ENCODE assay signal across 8 mouse cellular contexts in genomic region chr8:124019782-124020181, GRCm38 (mm10). TPM values are rescaled to one million over a fixed set of nuclear protein-coding genes. Genes with fewer than 3 reads are reported as not detected.
A peak's percentile ranks its signal among the peaks of the same experiment; 100 is the strongest.
DNase-seq lines count a peak whose midpoint lies in the region; ATAC-seq lines count a peak whose summit lies in the region.

No protein-coding gene starts in this region.

- WGBS in embryonic facial prominence, embryonic 11.5 days: 40% methylated on average over 13 of the region's 13 CpGs
- 38% methylated on average over 13 of the region's 13 CpGs for WGBS in hindbrain, embryonic 13.5 days

- peak overlapping the region; percentile 79 for H3K4me3 ChIP-seq in embryonic facial prominence, embryonic 11.5 days (ENCODE audit: low read depth, low read length)
- peak overlapping the region; percentile 83 for H3K4me3 ChIP-seq in hindbrain, embryonic 13.5 days

- peak overlapping the region; percentile 57 for H3K4me2 ChIP-seq in embryonic facial prominence, embryonic 11.5 days (ENCODE audit: low read depth, low read length)
- peak overlapping the region; percentile 62 for H3K4me2 ChIP-seq in hindbrain, embryonic 13.5 days

- DNase-seq in ovary, postnatal 10 days (ENCODE audit: low spot score): peak; percentile 2
- DNase-seq in ovary, postnatal 14 days (ENCODE audit: low spot score): no peak
- peak; percentile 27 for DNase-seq in embryonic facial prominence, embryonic 11.5 days (ENCODE audit: low spot score)
- DNase-seq in liver: peak; percentile 80
- peak; percentile 19 for DNase-seq in neural tube, embryonic 10.5 days (ENCODE audit: extremely low spot score, low spot score)
- DNase-seq in gastrocnemius, postnatal 10 days: no peak

- peak overlapping the region; percentile 37 for H3K9ac ChIP-seq in embryonic facial prominence, embryonic 11.5 days (replicated peaks; ENCODE audit: low read length)
- H3K9ac ChIP-seq in hindbrain, embryonic 13.5 days: peak overlapping the region; percentile 78; the same call in 1 of the 2 replicates

- no peak for ATAC-seq in embryonic facial prominence, embryonic 11.5 days (replicated peaks; ENCODE audit: insufficient number of reproducible peaks, low FRiP score, low TSS enrichment, low read depth)
- no peak for ATAC-seq in hindbrain, embryonic 13.5 days (ENCODE audit: low FRiP score)
- ATAC-seq in activated CD4-positive, CD25-positive, alpha-beta regulatory T cell, adult 4 months: no peak

- no peaks in the 10 kb centered on the region for H3K9me3 ChIP-seq in embryonic facial prominence, embryonic 11.5 days (replicated peaks; ENCODE audit: control insufficient read depth, low read length)
- no peaks in the 10 kb centered on the region for H3K9me3 ChIP-seq in hindbrain, embryonic 13.5 days

- H3K27me3 ChIP-seq in embryonic facial prominence, embryonic 11.5 days (ENCODE audit: control insufficient read depth, insufficient read depth, low read length): no peaks in the 10 kb centered on the region
- H3K27me3 ChIP-seq in hindbrain, embryonic 13.5 days: no peaks in the 10 kb centered on the region

- H3K27ac ChIP-seq in embryonic facial prominence, embryonic 11.5 days (replicated peaks; ENCODE audit: low read depth, low read length): no peak overlapping the region
- no peak overlapping the region for H3K27ac ChIP-seq in hindbrain, embryonic 13.5 days

- H3K36me3 ChIP-seq in embryonic facial prominence, embryonic 11.5 days (replicated peaks; ENCODE audit: control insufficient read depth, insufficient read depth, low read depth, low read length): no peaks in the 10 kb centered on the region
- peaks cover 7% of the 10 kb centered on the region; the same call in 1 of the 2 replicates for H3K36me3 ChIP-seq in hindbrain, embryonic 13.5 days

- 0 out of 2 replicates have a peak, but pooled peaks cover 3% of the 10 kb centered on the region for H3K4me1 ChIP-seq in embryonic facial prominence, embryonic 11.5 days (ENCODE audit: control insufficient read depth, insufficient read depth, low read length)
- peaks cover 40% of the 10 kb centered on the region for H3K4me1 ChIP-seq in hindbrain, embryonic 13.5 days (replicated peaks)

RNA-seq across cellular contexts. Expression of gene Taf5l, which starts 1.4 kb away (rescaled TPM):
- polyA plus RNA-seq in embryonic facial prominence, embryonic 11.5 days (2014; fragmentation: Nextera tagmentation; extraction: Ambion mirVana): 45.1 TPM in 2 replicates
- polyA plus RNA-seq in hindbrain, embryonic 13.5 days (2015; fragmentation: Nextera tagmentation; extraction: Ambion mirVana): 23.6 and 24.5 TPM in 2 replicates
- 10 to 100 TPM; 12.0 to 13.7 TPM for polyA plus RNA-seq in activated CD4-positive, CD25-positive, alpha-beta regulatory T cell, adult 4 months (2017; shearing (Covaris generic))
- total RNA-seq in gastrocnemius, postnatal 10 days (2021): 10 to 100 TPM; 15.5 to 15.6 TPM

RNA-seq across cellular contexts. Expression of gene Urb2, which starts 1.5 kb away (rescaled TPM):
- polyA plus RNA-seq in embryonic facial prominence, embryonic 11.5 days (2014; fragmentation: Nextera tagmentation; extraction: Ambion mirVana): 6.7 and 7.2 TPM in 2 replicates
- 3.2 TPM in 2 replicates for polyA plus RNA-seq in hindbrain, embryonic 13.5 days (2015; fragmentation: Nextera tagmentation; extraction: Ambion mirVana)
- 1 to 10 TPM; 4.4 to 5.7 TPM for polyA plus RNA-seq in activated CD4-positive, CD25-positive, alpha-beta regulatory T cell, adult 4 months (2017; shearing (Covaris generic))
- total RNA-seq in gastrocnemius, postnatal 10 days (2021): 1 to 10 TPM; 7.4 to 8.4 TPM

RNA-seq across cellular contexts. Expression of gene Abcb10, which starts 36.9 kb away (rescaled TPM):
- polyA plus RNA-seq in embryonic facial prominence, embryonic 11.5 days (2014; fragmentation: Nextera tagmentation; extraction: Ambion mirVana): 18.8 TPM in 2 replicates
- 11.8 and 12.0 TPM in 2 replicates for polyA plus RNA-seq in hindbrain, embryonic 13.5 days (2015; fragmentation: Nextera tagmentation; extraction: Ambion mirVana)
- 1 to 10 TPM in 1 of 2 experiments, under 1 TPM in 1; 0.69 to 2.0 TPM for polyA plus RNA-seq in activated CD4-positive, CD25-positive, alpha-beta regulatory T cell, adult 4 months (2017; shearing (Covaris generic))
- 10 to 100 TPM; 13.2 to 13.3 TPM for total RNA-seq in gastrocnemius, postnatal 10 days (2021)

Comparison
In these comparisons a context has a peak if more than half of its experiments do, and no peak if none do; other contexts are left out.
1. DNase-seq: peak in ovary, postnatal 10 days (single experiment), embryonic facial prominence, embryonic 11.5 days (single experiment), liver (single experiment) and neural tube, embryonic 10.5 days (single experiment); none in ovary, postnatal 14 days (single experiment) and gastrocnemius, postnatal 10 days (single experiment).